Mouse (Mus musculus) megakaryocyte, embryonic 14.5 days (primary cell): ENCODE data around the gene Cnfn.

ENCODE experiments used
- FLI1 ChIP-seq: IDR thresholded peaks from 2 replicates; pipeline ENCODE4 v1.6.1; 2012; ENCODE audit warnings: low read length, inconsistent platforms, mixed read lengths
- GATA1 ChIP-seq: IDR thresholded peaks from 3 replicates; pipeline ENCODE4 v1.6.1; 2012; ENCODE audit warnings: mixed read lengths, low read length, inconsistent platforms, borderline replicate concordance

DNA sequence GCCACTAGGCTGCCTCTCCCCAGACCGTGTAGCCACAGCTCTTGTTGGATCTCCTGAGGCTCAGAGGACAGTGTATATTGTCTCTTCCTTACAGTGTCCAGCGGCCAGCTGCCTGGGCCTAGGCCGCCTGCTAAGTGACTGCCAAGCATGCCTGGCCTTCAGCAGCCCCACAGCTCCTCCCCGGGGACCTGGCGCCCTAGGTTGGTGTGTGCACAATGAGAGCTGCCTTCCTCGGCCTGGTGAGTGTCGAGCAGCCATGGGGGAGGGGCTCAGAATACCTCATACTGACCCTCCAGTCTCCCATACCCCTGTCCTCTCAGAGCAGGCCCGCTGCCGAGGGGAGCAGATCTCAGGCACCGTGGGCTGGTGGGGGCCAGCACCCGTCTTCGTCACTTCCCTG lies 35.1 kb downstream of the Cnfn start:
- TF ChIP-seq FLI1 (no peak), GATA1 (no peak)
